Mouse (Mus musculus): ENCODE data around the gene Hivep3.

The Hivep3 gene

GRCm38 (mm10) chr4:119761459-119762121, 28.0 kb downstream of the Hivep3 start:
- no peak for DNase-seq (ENCODE audit: low spot score)

- no peak for DNase-seq (ENCODE audit: low spot score)
Measured at GRCm38 (mm10) chr4:119762171-119762570, 28.6 kb downstream of the Hivep3 start.

- no peak for DNase-seq (ENCODE audit: low spot score)
Measured at GRCm38 (mm10) chr4:119768046-119768445, 34.5 kb downstream of the Hivep3 start.

DNA sequence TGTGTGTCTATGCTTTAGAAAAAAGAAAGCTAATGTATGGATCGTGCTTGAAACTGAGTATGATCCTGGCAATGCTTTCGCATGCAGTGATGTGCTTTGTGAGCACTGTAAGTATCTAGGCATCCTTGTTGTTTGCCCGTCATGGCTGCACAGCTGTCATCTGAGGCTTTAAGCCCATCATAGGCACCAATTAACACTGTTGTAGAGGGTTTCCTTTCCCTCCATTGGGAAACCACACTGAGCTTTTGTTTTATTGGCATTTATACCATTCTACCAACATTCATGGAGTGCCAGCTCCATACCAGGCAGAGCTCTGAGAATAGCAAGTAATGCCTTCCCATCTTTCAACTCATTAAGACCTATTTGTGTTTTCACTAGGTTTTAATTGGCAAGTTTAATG, 42.3 kb downstream of the Hivep3 start:
- DNase-seq (ENCODE audit: low spot score), result no peak

GRCm38 (mm10) chr4:119777146-119777545, 43.6 kb downstream of the Hivep3 start:
- no peak for DNase-seq (ENCODE audit: low spot score)

DNA sequence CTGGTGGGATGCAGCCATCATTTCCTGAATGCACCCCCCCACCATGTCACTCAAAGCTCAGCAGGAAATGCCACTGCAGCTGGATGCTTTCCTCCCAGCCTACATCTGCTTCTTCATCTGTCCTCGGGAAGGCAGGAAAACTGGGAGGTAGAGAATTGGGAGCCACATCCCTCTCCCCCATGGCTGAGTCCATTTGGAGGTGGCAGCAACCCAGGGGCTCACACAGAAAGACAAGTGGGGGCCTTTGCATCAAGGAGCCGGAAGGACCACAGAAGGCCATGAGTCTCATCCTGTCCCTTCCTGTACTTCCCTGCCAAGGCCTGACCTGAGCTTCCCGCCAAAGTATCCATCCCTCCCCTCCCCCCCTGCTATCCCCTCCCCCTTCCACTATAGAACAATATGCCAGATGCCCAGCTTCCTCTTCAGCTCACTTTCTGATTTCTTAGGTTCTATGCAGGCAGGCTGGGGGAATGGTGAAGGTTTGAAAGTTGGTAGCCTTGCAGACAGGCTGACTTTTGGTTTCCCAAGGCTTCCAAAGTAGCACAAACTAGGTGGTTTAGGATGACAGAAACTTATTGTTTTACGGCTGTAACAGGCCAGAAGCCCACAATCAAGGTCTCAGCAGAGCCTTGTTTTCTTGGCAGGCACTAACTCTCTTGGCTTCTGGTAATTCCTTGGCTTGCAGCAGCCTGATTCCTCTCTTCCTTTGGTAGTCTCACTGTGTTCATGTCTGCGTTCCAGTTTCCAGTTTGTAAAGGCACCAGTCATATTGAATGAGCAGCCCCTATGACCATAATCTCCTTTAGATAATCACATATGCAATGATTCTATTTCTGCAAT, 46.2 kb downstream of the Hivep3 start:
- DNase-seq (ENCODE audit: low spot score), result peak; percentile 6

- DNase-seq (ENCODE audit: low spot score), result no peak
Measured at GRCm38 (mm10) chr4:119780881-119781280, 47.3 kb downstream of the Hivep3 start.

DNA sequence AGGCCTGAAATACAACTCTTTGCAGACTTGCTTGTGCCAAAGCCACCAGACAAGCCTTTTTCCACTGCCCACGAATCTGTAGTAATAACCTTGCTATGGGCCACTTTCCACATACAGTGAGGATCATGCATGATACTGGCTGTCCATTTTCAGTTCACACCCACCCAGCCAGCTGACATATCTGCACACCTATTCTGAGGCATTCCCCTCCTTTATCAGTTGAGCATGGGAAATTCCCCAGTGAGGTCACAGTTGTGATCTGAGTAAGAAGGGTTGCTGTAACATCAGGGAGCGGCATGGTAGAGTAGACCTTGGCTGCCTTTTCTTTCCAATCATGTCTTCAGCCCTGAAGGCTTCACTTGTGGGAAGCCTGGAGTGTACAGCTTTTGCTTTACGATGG, 51.4 kb downstream of the Hivep3 start:
- DNase-seq (ENCODE audit: low spot score), result no peak

- DNase-seq (ENCODE audit: low spot score), result no peak
Measured at GRCm38 (mm10) chr4:119786307-119786706, 52.7 kb downstream of the Hivep3 start.

- no peak for DNase-seq (ENCODE audit: low spot score)
Measured at GRCm38 (mm10) chr4:119786721-119787120, 53.1 kb downstream of the Hivep3 start.

DNA sequence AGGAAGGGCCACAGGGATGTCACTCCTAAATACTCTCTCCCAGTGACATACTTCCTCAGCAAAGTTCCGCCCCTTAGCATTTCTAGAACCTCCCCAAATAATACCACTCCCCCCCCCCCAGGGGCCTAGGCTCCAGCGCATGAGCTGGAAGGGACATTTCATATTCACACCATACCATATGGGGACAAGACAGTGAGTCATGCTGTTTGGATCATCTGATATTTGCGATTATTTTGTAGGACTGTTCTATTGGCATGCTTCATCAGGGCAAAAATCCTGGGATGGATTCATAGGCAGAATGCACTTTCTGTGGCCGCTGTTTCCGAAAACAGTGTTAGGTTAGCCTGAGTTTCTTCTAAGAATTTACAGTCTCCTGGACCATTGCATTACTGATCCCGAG, 55.2 kb downstream of the Hivep3 start:
- no peak for DNase-seq (ENCODE audit: low spot score)

DNA sequence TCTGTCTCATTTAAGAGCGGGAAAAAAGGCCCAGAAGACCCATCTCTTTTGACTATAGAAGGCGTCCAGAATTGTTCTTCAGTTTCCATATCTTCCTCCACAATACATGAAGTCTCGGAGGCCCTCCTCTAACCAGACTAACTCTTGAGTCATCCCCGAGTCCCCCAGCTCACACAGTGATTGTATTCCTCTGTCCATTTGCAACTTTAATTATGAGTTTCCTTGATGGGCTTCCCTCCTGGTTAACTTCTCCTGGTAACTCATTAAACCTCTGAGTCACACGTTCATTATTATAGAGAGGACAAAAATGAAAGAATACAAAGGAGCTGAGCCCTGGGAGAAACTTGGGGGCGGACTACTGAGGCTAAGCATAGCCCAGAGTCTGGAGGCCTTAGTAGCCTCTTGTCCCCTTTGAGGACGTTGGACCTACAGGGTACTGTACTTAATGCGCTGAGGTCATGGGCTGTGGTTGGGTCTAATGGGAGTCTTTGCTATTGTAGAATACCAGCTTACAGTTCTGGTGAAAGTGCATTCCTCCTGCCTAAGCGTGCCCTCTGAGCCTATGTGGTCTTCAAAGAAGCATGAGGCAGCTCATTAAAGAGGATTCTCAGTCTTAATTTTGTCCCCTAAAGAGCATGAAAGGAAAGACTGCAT, 56.0 kb downstream of the Hivep3 start:
- DNase-seq (ENCODE audit: low spot score), result no peak

- no peak for DNase-seq (ENCODE audit: low spot score)
Measured at GRCm38 (mm10) chr4:119798891-119799290, 65.3 kb downstream of the Hivep3 start.

- DNase-seq (ENCODE audit: low spot score), result no peak
Measured at GRCm38 (mm10) chr4:119806556-119806955, 73.0 kb downstream of the Hivep3 start.

DNA sequence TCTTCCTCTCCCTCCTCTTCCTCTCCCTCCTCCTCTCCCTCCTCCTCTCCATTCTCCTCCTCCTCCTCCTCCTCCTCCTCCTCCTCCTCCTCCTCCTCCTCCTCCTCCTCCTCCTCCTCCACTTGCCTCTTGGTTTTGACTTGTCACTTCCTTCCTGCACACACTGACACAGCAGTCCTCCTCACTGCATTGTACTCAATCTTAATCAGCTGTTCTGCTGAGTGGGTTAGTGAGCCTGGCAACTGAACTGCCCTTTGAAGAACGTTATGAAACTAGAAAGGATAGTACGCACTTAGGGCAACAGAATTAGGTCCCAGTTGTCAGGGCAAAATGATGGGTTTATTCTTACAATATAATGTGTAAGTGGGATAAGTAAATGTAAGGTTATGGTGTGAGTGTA, 73.8 kb downstream of the Hivep3 start:
- DNase-seq (ENCODE audit: low spot score), result no peak

DNA sequence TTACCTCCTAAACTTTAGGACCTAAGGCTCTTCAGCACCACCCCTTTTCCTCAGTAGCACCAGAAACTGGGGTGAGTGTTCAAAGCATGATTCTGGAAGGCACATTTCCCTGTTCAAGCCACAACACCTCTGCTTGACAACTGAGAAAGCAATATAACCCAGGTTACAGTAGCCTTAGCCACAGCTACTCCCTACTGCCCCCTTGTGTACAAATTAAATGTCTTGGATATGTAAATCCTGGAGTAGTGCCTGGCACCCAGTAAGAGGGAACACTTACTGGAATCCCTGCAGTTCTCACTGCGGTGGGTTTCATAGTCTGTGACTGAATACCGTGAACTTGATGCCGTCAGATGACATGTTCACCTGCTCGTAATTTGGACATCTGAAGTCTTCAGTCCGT, 75.7 kb downstream of the Hivep3 start:
- DNase-seq (ENCODE audit: low spot score), result peak; percentile 37

GRCm38 (mm10) chr4:119812775-119813174, 79.2 kb downstream of the Hivep3 start:
- peak; percentile 7 for DNase-seq (ENCODE audit: low spot score)

GRCm38 (mm10) chr4:119813500-119814184, 80.1 kb downstream of the Hivep3 start:
- DNase-seq (ENCODE audit: low spot score), result no peak

DNA sequence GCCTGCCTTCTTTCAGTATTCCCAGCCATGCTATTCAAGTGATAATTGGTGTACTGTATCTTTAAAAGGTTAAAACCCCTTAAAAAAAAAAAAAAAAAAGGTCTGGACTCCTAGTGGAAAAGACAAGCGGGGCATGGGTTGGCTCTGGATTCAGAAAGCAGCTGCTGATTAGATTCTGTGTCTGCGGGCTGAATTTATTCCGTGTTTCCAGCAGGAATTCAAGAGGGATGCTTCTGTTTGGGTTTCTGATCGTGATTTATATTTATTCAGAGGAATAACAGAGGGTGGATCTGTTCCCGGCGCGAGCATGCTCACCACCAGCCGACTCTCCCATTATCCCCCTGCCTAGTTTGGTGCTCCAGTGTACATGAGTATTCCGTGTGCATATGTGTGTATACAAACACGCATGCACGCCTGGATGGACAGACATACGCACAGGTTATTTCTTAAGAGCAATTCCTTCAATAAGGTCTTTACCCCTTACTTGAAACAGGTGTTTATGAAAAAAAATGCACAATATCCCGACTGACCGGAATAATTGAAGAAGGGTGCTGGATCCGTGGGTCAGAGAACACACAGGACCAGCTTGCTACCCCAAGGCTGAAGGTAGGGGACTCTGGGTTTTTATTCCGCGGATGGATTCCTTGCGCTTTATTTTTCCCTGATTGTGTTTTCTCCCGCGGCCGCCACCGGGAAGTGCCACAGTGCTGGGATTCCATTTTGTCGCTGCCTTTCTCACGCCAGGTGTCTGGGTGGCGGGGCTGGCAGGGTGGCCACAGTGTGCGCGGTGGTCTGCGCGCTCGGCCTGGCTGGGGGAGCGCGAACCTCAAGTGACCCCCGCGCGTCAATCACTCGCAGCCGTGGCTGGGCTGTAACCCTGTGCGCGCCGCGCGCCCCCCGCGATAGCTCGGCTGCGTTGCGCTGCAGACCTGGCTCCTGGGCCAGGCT, 80.9 kb downstream of the Hivep3 start:
- DNase-seq (ENCODE audit: low spot score), result peak; percentile 71

GRCm38 (mm10) chr4:119815133-119815792, 81.7 kb downstream of the Hivep3 start:
- no peak for DNase-seq (ENCODE audit: low spot score)

- DNase-seq (ENCODE audit: low spot score), result no peak
Measured at GRCm38 (mm10) chr4:119815793-119816161, 82.2 kb downstream of the Hivep3 start.

Data from MN1 (cell line).